Mouse (Mus musculus): ENCODE results near the gene Olfr592.
"Not testable (repeated sequence)": the region's sequence is repeated elsewhere in the genome, so short reads cannot be mapped to it uniquely, and the experiment has no call there.

Gene Olfr592

DNA sequence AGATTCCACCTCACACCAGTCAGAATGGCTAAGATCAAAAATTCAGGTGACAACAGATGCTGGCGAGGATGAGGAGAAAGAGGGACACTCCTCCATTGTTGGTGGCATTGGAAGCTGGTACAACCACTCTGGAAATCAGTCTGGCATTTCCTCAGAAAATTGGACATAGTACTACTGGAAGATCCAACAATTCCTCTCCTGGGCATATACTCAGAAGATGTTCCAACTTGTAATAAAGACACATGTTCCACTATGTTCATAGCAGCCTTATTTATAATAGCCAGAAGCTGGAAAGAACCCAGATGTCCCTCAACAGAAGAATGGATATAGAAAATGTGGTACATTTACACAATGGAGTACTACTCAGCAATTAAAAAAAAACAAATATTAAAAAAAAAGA, at the start of gene Olfr592:
Gene Olfr592, plus strand, starts transcription at position 301 of the 400 bp plus-strand sequence.
- DNase-seq (ENCODE audit: low spot score in 2 of 2), result not testable (repeated sequence)

DNA sequence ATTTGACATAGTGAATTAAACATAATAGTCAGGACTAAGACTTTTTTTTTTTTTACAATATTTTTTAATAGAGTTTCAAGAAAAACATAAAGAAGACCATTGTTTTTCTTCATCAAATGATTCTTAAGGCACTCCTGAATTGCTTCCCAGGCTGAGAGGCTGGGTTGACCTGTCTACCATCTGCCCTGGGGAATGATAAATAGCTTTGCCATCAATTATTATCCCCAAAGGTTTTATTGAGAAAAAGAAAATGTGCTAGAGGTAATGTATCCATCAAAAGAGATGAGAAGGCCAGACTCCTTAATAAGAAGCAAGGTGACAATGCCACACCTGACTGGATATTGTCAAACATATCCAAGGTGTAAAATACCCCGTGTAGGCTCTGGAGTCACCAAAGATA, 44.0 kb upstream of the Olfr592 start, which contains the start of gene Olfr588-ps1:
Gene Olfr588-ps1, plus strand, starts transcription at position 301 of the 400 bp plus-strand sequence.
- no peak for DNase-seq (ENCODE audit: low spot score in 2 of 2)

GRCm38 (mm10) chr7:103156256-103156655, 28.3 kb upstream of the Olfr592 start, which contains the start of gene Olfr589:
Olfr589 (minus strand) TSS chr7:103156356.
- DNase-seq (ENCODE audit: low spot score in 2 of 2), result no peak

DNA sequence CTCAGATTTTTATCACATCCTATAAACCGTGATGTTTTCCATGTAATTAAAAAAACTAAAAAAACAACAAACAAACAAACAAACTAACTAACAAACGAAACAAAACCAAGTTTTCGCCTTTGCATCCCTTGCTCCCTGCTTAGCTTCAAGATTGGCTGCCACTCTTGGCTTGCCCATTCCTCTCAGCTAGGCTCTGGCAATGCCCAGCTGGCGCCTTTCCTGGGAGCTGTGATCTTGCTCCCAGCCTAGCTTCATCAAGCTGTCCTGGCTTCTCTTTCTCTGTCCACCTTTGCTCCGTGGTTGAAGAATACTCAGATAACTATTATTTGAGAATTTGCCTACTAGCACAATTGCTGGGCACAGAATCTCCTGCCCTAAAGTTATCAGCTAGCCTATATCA, 14.9 kb upstream of the Olfr592 start:
- DNase-seq (ENCODE audit: low spot score in 2 of 2), result no peak

DNA sequence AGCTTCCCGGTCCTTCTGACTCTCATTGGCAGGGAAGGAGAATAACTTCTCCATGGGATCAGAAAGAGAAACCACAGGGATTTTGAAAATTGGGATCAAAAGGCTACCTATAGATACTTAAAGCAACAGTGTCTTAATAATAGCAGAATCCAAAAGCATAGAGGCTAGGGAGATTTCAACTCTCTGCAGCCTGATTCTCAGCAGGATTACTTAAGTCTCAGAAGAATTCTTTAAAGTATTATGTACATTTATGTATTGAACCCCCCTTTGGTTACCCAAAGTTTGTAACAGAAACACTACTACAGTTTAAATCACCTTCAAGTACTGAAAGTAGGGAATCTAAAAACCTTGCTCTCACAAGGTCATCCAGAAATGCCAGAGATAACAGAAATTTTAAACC, 6.4 kb upstream of the Olfr592 start, which contains the start of gene Olfr591:
Gene Olfr591, minus strand, starts transcription at position 101 of the 400 bp plus-strand sequence.
- no peak for DNase-seq (ENCODE audit: low spot score in 2 of 2)

DNA sequence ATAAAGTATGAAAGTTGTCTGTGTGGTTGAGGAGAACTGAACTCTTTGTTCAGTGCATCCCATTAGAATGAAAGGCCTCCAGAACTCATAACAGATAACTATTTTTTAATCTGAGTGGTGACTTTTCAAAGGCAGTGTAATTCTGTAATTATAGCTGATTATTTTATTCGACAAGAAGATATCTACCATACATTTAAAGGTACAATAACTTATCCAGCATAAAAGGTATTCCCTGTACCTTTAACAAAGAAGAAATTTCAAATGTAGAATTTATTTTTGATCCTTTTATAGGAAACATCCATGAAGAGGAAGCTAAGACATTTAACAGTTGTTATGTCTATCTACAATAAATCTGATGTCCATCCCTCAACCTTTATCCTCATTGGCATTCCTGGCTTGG, 27.0 kb downstream of the Olfr592 start, which contains the start of gene Olfr593:
Gene Olfr593, plus strand, starts transcription at position 301 of the 400 bp plus-strand sequence.
- DNase-seq (ENCODE audit: low spot score in 2 of 2), result no peak

DNA sequence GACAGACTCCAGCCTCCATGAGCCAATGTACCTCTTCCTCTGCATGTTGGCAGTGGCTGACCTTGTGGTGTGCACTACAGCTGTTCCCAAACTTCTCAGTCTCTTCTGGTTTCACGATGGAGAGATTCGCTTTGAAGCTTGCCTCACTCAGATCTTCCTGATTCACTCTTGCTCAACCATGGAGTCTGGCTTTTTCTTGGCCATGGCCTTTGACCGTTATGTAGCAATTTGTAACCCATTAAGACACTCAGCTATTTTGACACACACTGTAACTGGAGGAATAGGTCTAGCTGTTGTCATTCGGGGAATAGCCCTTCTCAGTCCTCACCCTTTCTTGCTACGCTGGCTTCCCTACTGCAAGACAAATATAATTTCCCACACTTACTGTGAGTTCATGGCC, 27.4 kb downstream of the Olfr592 start:
- DNase-seq (ENCODE audit: low spot score in 2 of 2), result not testable (repeated sequence)

DNA sequence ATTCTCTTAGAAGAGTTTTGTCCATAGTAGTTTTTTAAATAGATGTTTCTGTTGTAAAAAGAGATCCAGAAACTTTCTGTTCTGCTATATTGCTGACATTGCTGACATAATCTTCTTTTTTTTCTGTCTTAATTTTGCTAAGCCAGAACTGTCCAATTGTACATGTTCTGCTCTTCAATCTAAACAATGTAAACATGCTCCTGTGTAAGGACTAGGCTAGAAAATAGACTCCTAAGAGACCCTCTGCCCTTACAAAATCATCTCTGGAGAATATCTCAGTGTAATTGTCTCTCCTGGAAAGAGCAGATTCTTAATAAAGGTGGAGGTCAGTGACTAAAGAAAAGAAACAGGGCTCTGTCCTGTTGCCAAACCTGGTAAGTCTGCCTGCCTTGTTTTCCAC, 32.1 kb downstream of the Olfr592 start, which contains the start of gene Olfr594:
Gene Olfr594, plus strand, starts transcription at position 301 of the 400 bp plus-strand sequence.
- DNase-seq (ENCODE audit: low spot score in 2 of 2), result no peak
